Mouse (Mus musculus): ENCODE results near the gene Agap1.

- TF ChIP-seq CTCF (IDR thresholded peaks at IDR 0.05; ENCODE audit: extremely low read depth, insufficient read depth, low read length) (no peak), POLR2A (IDR thresholded peaks at IDR 0.05; ENCODE audit: extremely low read depth, insufficient read depth, low read length) (no peak)
Measured at GRCm38 (mm10) chr1:89902641-89903040, 448.0 kb downstream of the Agap1 start.

Data from cortical plate, adult 2 months (tissue).